Comparison of ENCODE assay signal across 1 mouse cellular context in the genomic region with DNA sequence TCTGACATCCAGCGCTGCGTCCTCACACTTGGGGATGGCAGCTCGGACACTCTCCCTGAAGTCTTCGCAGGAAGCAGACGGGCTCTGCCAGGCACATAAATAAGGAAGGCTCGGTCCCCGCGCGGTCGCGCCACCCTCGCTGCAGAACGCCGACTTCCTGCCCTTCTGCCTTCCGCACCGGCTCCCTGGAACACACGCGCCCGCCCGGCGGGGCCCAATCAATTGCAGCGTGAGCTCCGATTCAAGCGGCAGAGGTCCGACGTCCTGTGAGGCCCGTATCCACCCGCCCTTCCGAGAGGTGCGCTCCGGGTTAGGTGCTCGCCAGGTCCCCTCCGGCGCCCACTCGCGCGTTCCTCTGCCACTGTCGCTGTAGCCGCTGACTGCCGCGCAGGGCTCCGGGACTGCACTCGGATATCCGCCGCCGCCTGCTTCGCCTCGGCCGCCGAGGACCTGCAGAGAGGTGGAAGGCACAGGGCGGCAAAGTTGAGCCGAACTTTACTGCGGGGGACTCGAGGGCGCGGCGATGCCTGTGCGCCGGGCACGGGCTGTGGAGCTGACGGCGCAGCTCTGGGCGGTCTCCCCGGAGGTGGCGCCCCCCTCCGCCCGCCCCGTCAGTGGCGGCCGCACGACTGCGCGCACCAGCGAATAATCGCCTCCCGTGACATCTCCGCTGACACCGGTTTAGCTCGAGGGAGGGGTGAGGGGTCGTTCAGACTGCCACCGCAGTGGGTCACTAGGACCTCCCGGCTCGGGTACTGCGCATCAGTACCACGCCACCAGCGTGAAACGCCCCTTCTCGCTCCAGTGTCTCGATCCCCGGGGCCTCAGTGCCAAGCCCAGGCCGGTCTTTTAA.
TF ChIP-seq lines count a peak whose summit lies in the region.

No protein-coding gene starts in this region.

TF ChIP-seq in MEL, 35 proteins besides CTCF, POLR2A, EP300 and RAD21 (continued from another document):
- TF ChIP-seq USF1 (IDR thresholded peaks at IDR 0.05; ENCODE audit: low read depth, low read length) (peak; percentile 6; the same call in 1 of the 2 replicates), SIN3A (IDR thresholded peaks at IDR 0.05; ENCODE audit: low read length) (peak; percentile 52; the same call in 1 of the 2 replicates), JUND (IDR thresholded peaks at IDR 0.05; ENCODE audit: low read depth, low read length) (no peak), ETS1 (IDR thresholded peaks at IDR 0.05; ENCODE audit: low read depth, low read length) (no peak), POLR2AphosphoS2 (IDR thresholded peaks at IDR 0.05; ENCODE audit: low read length) (no peak), MAZ (IDR thresholded peaks at IDR 0.05; ENCODE audit: low read depth, low read length) (no peak; the same call in 1 of the 2 replicates), MYC (IDR thresholded peaks at IDR 0.05; ENCODE audit: low read depth, low read length) (0 out of 2 replicates have a peak, but pooled peaks have one; percentile 23), NELFE (IDR thresholded peaks at IDR 0.05; ENCODE audit: low read depth, low read length) (peak; percentile 49; the same call in 1 of the 2 replicates), TAL1 (IDR thresholded peaks at IDR 0.05; ENCODE audit: low read length) (no peak), MAX (IDR thresholded peaks at IDR 0.05; ENCODE audit: low read length) (peak; percentile 32; the same call in 1 of the 2 replicates), MXI1 (IDR thresholded peaks at IDR 0.05; ENCODE audit: low read depth, low read length) (peak; percentile 49), MEF2A (IDR thresholded peaks at IDR 0.05; ENCODE audit: extremely low read depth, insufficient replicate concordance, low read depth, low read length, poor library complexity, severe bottlenecking) (no peak), ZMIZ1 (IDR thresholded peaks at IDR 0.05; ENCODE audit: low read depth, low read length) (0 out of 2 replicates have a peak, but pooled peaks have one; percentile 40), GABPA (IDR thresholded peaks at IDR 0.05; ENCODE audit: low read depth, low read length) (no peak), E2F4 (IDR thresholded peaks at IDR 0.05; ENCODE audit: borderline replicate concordance, low read depth, low read length) (no peak), BHLHE40 (IDR thresholded peaks at IDR 0.05; ENCODE audit: borderline replicate concordance, low read depth, low read length) (no peak), HCFC1 (IDR thresholded peaks at IDR 0.05; ENCODE audit: low read depth, low read length) (0 out of 2 replicates have a peak, but pooled peaks have one; percentile 13), MYB (IDR thresholded peaks at IDR 0.05; ENCODE audit: low read depth, low read length) (no peak), MAFK (IDR thresholded peaks at IDR 0.05; ENCODE audit: borderline replicate concordance, low read depth, low read length) (no peak), NRF1 (IDR thresholded peaks at IDR 0.05; ENCODE audit: insufficient read depth, low read depth, low read length, poor library complexity, severe bottlenecking) (peak; percentile 51; the same call in 1 of the 2 replicates), POLR2AphosphoS5 (IDR thresholded peaks at IDR 0.05; ENCODE audit: borderline replicate concordance, low read depth, low read length) (no peak)
